Mouse (Mus musculus): ENCODE data around the gene Ube2t. TPM values are rescaled to one million over a fixed set of nuclear protein-coding genes. Genes with fewer than 3 reads are reported as not detected.
A peak's percentile ranks its signal among the peaks of the same experiment; 100 is the strongest.

Gene Ube2t
- 4.7 and 5.6 TPM in 2 replicates for polyA plus RNA-seq (2015; fragmentation: Nextera tagmentation; extraction: Ambion mirVana)

- 2% methylated on average over 45 of the region's 50 CpGs for WGBS
- H3K4me3 ChIP-seq (ENCODE audit: low read depth, low read length): peak within 1 kb of the TSS; percentile 67
- H3K4me2 ChIP-seq (replicated peaks; ENCODE audit: low read depth, low read length): peak within 1 kb of the TSS; percentile 70
- peak within 1 kb of the TSS; percentile 16; the same call in 1 of the 2 replicates for H3K27ac ChIP-seq (ENCODE audit: low read length)
- no peak; the same call in 1 of the 2 replicates for TF ChIP-seq CTCF (IDR thresholded peaks at IDR 0.05)
- TF ChIP-seq EP300 (IDR thresholded peaks at IDR 0.05): no peak
- no peaks in the 10 kb centered on the region for H3K9me3 ChIP-seq (ENCODE audit: low read length)
- H3K27me3 ChIP-seq (replicated peaks; ENCODE audit: insufficient read depth, low read length): no peaks in the 10 kb centered on the region
- DNase-seq (ENCODE audit: low spot score) (peak; percentile 97), ATAC-seq (peak; percentile 100)
- H3K9ac ChIP-seq (replicated peaks; ENCODE audit: low read depth): peak within 1 kb of the TSS; percentile 43
- no peaks in the 10 kb centered on the region for H3K36me3 ChIP-seq (ENCODE audit: insufficient read depth, low read length)
- peaks cover 3% of the 10 kb centered on the region; the same call in 1 of the 2 replicates for H3K4me1 ChIP-seq (ENCODE audit: insufficient read depth, low read depth, low read length)
These were observed at the start of gene Ube2t for GRCm38 (mm10) chr1:134962053-134962803. TSS of gene Ube2t (plus strand) at chr1:134962565.

- H3K9me3 ChIP-seq (ENCODE audit: low read length): no peaks in the 10 kb centered on the region
- H3K4me2 ChIP-seq (replicated peaks; ENCODE audit: low read depth, low read length): no peak overlapping the region
- H3K4me3 ChIP-seq (ENCODE audit: low read depth, low read length): no peak overlapping the region
- WGBS: 82% methylated on average over 4 of the region's 4 CpGs
- no peak for DNase-seq (ENCODE audit: low spot score)
- no peaks in the 10 kb centered on the region for H3K27me3 ChIP-seq (replicated peaks; ENCODE audit: insufficient read depth, low read length)
- no peak overlapping the region for H3K27ac ChIP-seq (ENCODE audit: low read length)
- no peaks in the 10 kb centered on the region for H3K4me1 ChIP-seq (ENCODE audit: insufficient read depth, low read depth, low read length)
- no peaks in the 10 kb centered on the region for H3K36me3 ChIP-seq (ENCODE audit: insufficient read depth, low read length)
- H3K9ac ChIP-seq (replicated peaks; ENCODE audit: low read depth): no peak overlapping the region
- no peak for TF ChIP-seq CTCF (IDR thresholded peaks at IDR 0.05)
- TF ChIP-seq EP300 (IDR thresholded peaks at IDR 0.05): no peak
- ATAC-seq: no peak
These were observed 48.8 kb upstream of the Ube2t start for GRCm38 (mm10) chr1:134913535-134913934.

GRCm38 (mm10) chr1:134915421-134915820, 46.9 kb upstream of the Ube2t start:
- H3K4me2 ChIP-seq (replicated peaks; ENCODE audit: low read depth, low read length): no peak overlapping the region
- no peaks in the 10 kb centered on the region for H3K27me3 ChIP-seq (replicated peaks; ENCODE audit: insufficient read depth, low read length)
- H3K4me1 ChIP-seq (ENCODE audit: insufficient read depth, low read depth, low read length): no peaks in the 10 kb centered on the region
- H3K4me3 ChIP-seq (ENCODE audit: low read depth, low read length): no peak overlapping the region
- TF ChIP-seq EP300 (IDR thresholded peaks at IDR 0.05) (no peak), CTCF (IDR thresholded peaks at IDR 0.05) (no peak)
- H3K27ac ChIP-seq (ENCODE audit: low read length): no peak overlapping the region
- no peaks in the 10 kb centered on the region for H3K36me3 ChIP-seq (ENCODE audit: insufficient read depth, low read length)
- no peak overlapping the region for H3K9ac ChIP-seq (replicated peaks; ENCODE audit: low read depth)
- no peaks in the 10 kb centered on the region for H3K9me3 ChIP-seq (ENCODE audit: low read length)
- no peak for DNase-seq (ENCODE audit: low spot score)
- WGBS: 84% methylated on average over 4 of the region's 4 CpGs
- ATAC-seq: no peak

GRCm38 (mm10) chr1:134919010-134919409, 43.4 kb upstream of the Ube2t start:
- 80% methylated on average over 6 of the region's 6 CpGs for WGBS
- no peaks in the 10 kb centered on the region for H3K4me1 ChIP-seq (ENCODE audit: insufficient read depth, low read depth, low read length)
- TF ChIP-seq EP300 (IDR thresholded peaks at IDR 0.05): no peak
- TF ChIP-seq CTCF (IDR thresholded peaks at IDR 0.05): no peak

GRCm38 (mm10) chr1:134932431-134932830, 29.9 kb upstream of the Ube2t start:
- no peak overlapping the region for H3K4me2 ChIP-seq (replicated peaks; ENCODE audit: low read depth, low read length)
- no peak for ATAC-seq
- no peak overlapping the region for H3K27ac ChIP-seq (ENCODE audit: low read length)
- H3K27me3 ChIP-seq (replicated peaks; ENCODE audit: insufficient read depth, low read length): no peaks in the 10 kb centered on the region
- H3K4me3 ChIP-seq (ENCODE audit: low read depth, low read length): no peak overlapping the region
- H3K9me3 ChIP-seq (ENCODE audit: low read length): no peaks in the 10 kb centered on the region
- WGBS: 37% methylated on average over 7 of the region's 7 CpGs
- H3K4me1 ChIP-seq (ENCODE audit: insufficient read depth, low read depth, low read length): no peaks in the 10 kb centered on the region
- DNase-seq (ENCODE audit: low spot score): no peak
- no peak overlapping the region for H3K9ac ChIP-seq (replicated peaks; ENCODE audit: low read depth)
- no peak for TF ChIP-seq EP300 (IDR thresholded peaks at IDR 0.05)
- TF ChIP-seq CTCF (IDR thresholded peaks at IDR 0.05): no peak
- no peaks in the 10 kb centered on the region for H3K36me3 ChIP-seq (ENCODE audit: insufficient read depth, low read length)

More at GRCm38 (mm10) chr1:134919010-134919409, 43.4 kb upstream of the Ube2t start:
- no peaks in the 10 kb centered on the region for H3K36me3 ChIP-seq (ENCODE audit: insufficient read depth, low read length)
- DNase-seq (ENCODE audit: low spot score): no peak
- H3K4me2 ChIP-seq (replicated peaks; ENCODE audit: low read depth, low read length): no peak overlapping the region
- no peak overlapping the region for H3K4me3 ChIP-seq (ENCODE audit: low read depth, low read length)
- no peak overlapping the region for H3K9ac ChIP-seq (replicated peaks; ENCODE audit: low read depth)
- no peaks in the 10 kb centered on the region for H3K27me3 ChIP-seq (replicated peaks; ENCODE audit: insufficient read depth, low read length)
- ATAC-seq: no peak
- H3K27ac ChIP-seq (ENCODE audit: low read length): no peak overlapping the region
- H3K9me3 ChIP-seq (ENCODE audit: low read length): no peaks in the 10 kb centered on the region

GRCm38 (mm10) chr1:134936335-134936734, 26.0 kb upstream of the Ube2t start:
- H3K9me3 ChIP-seq (ENCODE audit: low read length): no peaks in the 10 kb centered on the region

More at GRCm38 (mm10) chr1:134936335-134936734, 26.0 kb upstream of the Ube2t start:
- Histone ChIP-seq H3K27ac (ENCODE audit: low read length) (no peak overlapping the region), H3K27me3 (replicated peaks; ENCODE audit: insufficient read depth, low read length) (no peaks in the 10 kb centered on the region), H3K36me3 (ENCODE audit: insufficient read depth, low read length) (no peaks in the 10 kb centered on the region), H3K4me2 (replicated peaks; ENCODE audit: low read depth, low read length) (no peak overlapping the region), H3K4me1 (ENCODE audit: insufficient read depth, low read depth, low read length) (no peaks in the 10 kb centered on the region), H3K9ac (replicated peaks; ENCODE audit: low read depth) (no peak overlapping the region), H3K4me3 (ENCODE audit: low read depth, low read length) (no peak overlapping the region)
- TF ChIP-seq EP300 (IDR thresholded peaks at IDR 0.05) (no peak), CTCF (IDR thresholded peaks at IDR 0.05) (no peak)
- ATAC-seq (no peak), DNase-seq (ENCODE audit: low spot score) (no peak)
- WGBS: 83% methylated on average over 6 of the region's 6 CpGs

All from lung, postnatal 0 days (tissue).